Mouse (Mus musculus) limb, embryonic 15.5 days (tissue): ENCODE measurements at regions not wholly inside any gene's neighbourhood (a gene's known extent, or its start where the extent isn't known, plus 50 kb on each side); places are given as distances from the start of the nearest gene placed in this dataset.
A peak's percentile ranks its signal among the peaks of the same experiment; 100 is the strongest.

Experiments
- ATAC-seq: fragments of 200-750 bp; cut with Nextera tagmentation; 2 replicates; pipeline ENCODE4 v1.8.0; 2017; ENCODE audit warnings: low read depth, moderate TSS enrichment; ENCODE audit not compliant: insufficient number of reproducible peaks, low FRiP score, low TSS enrichment
- H3K27ac ChIP-seq: fragments of 300-500 bp; sonication (generic); 2 replicates; pipeline ENCODE4 v1.5.1; 2015; ENCODE audit warnings: moderate library complexity, mild to moderate bottlenecking, inconsistent platforms
- H3K27me3 ChIP-seq: fragments of 300-500 bp; sonication (generic); 2 replicates; pipeline ENCODE4 v1.6.1; 2015; ENCODE audit warnings: inconsistent platforms
- H3K36me3 ChIP-seq: fragments of 300-500 bp; sonication (generic); 2 replicates; pipeline ENCODE4 v1.6.1; 2015; ENCODE audit warnings: inconsistent platforms
- H3K4me1 ChIP-seq: fragments of 300-500 bp; sonication (generic); 2 replicates; pipeline ENCODE4 v1.6.1; 2015; ENCODE audit warnings: inconsistent platforms
- H3K4me2 ChIP-seq: fragments of 300-500 bp; sonication (generic); 2 replicates; pipeline ENCODE4 v1.6.1; 2015; ENCODE audit warnings: mild to moderate bottlenecking, inconsistent platforms
- H3K4me3 ChIP-seq: fragments of 300-500 bp; sonication (generic); 2 replicates; pipeline ENCODE4 v1.5.1; 2015; ENCODE audit warnings: mild to moderate bottlenecking, inconsistent platforms
- H3K9ac ChIP-seq: fragments of 300-500 bp; sonication (generic); 2 replicates; pipeline ENCODE4 v1.6.1; 2015; ENCODE audit warnings: inconsistent platforms
- H3K9me3 ChIP-seq: fragments of 300-500 bp; sonication (generic); 2 replicates; pipeline ENCODE4 v1.6.1; 2016; ENCODE audit warnings: inconsistent platforms
- WGBS: fragments of 180-500 bp; shearing (Covaris S2); methylation state at CpG from one replicate; pipeline ENCODE4 v1.1.7; 2015; 5-methylcytosine and 5-hydroxymethylcytosine counted together

DNA sequence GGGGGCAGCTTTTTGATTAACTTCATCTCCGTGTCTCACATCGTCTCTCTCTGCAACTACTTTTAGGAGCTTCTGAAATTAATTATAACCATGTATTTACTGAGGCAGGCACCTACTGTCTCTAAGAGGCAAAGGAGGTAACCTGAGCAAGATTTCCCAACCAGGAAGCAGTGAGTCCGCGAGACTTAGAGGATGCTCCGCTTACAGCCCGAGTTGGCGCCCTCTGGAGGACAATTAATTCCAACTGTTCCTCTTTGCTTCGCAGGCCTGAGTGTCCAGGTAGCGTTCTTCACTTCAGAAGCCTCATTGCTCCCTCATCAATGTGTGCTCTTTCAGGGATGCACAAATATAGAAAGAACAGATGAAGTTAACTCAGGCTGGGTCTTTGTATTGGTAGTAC lies 296.7 kb downstream of the 1500009L16Rik start:
- no peak for ATAC-seq
- Histone ChIP-seq H3K27ac (no peak overlapping the region), H3K9me3 (no peaks in the 10 kb centered on the region), H3K27me3 (no peaks in the 10 kb centered on the region), H3K36me3 (no peaks in the 10 kb centered on the region), H3K9ac (no peak overlapping the region), H3K4me2 (no peak overlapping the region), H3K4me3 (no peak overlapping the region), H3K4me1 (peaks cover 6% of the 10 kb centered on the region; the same call in 1 of the 2 replicates)
- 17% methylated on average over 9 of the region's 9 CpGs for WGBS

- Histone ChIP-seq H3K27me3 (no peaks in the 10 kb centered on the region), H3K9me3 (no peaks in the 10 kb centered on the region), H3K4me1 (peaks cover 6% of the 10 kb centered on the region; the same call in 1 of the 2 replicates), H3K4me3 (no peak overlapping the region), H3K27ac (no peak overlapping the region), H3K4me2 (no peak overlapping the region), H3K9ac (no peak overlapping the region), H3K36me3 (no peaks in the 10 kb centered on the region)
- WGBS = 51% methylated on average over 10 of the region's 10 CpGs
- no peak for ATAC-seq
Measured at GRCm38 (mm10) chr10:84020023-84020620, 297.5 kb downstream of the 1500009L16Rik start.

DNA sequence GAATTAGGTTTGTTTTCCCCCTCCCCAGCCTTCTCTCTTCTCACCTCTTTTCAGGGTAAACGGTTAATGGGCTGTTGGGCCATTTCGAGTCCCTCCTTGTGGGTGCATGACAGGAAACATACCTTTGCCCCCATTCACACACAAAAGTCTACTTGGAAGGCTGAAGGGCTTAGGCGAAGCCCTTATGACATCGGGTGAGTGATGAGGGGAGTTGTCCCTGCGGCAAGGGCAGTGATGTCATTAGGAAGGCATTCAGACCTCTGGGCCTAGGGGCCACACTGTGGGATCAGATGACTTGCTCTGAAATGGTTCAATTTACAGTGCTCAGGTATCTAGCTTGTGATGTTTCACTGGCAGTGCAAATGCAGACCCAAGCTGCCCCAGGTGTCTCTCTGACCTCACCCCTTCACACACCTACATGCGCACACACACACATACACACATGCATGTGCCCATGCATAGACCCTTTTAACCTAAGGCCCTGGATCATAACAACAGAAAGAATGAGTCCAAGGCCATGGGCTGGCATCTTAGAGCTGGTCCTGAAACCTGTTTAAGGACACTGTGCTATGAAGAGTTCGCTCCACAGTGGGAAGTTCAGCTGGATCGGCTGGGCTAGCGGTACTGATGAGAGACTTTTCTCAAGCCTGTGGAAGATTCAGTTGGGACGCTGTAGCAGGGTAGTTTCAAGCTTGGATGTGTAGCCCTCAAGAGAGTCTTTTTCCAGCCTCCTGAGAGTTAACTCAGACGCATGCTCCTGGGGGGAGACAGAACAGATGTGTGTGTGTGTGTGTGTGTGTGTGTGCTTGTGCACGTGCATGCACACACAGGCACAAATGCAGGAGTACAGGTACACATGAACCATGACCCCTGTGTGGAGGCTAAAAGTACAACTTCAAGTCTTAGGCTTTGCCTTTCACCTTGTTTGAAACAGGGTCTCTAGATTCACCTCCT lies 298.8 kb downstream of the 1500009L16Rik start:
- ATAC-seq = no peak
- WGBS = 71% methylated on average over 12 of the region's 12 CpGs

GRCm38 (mm10) chr10:84024294-84024693 lies 301.6 kb downstream of the 1500009L16Rik start:
- 73% methylated on average over 4 of the region's 4 CpGs for WGBS
- no peak for ATAC-seq
- no peak overlapping the region for H3K27ac ChIP-seq
- no peaks in the 10 kb centered on the region for H3K9me3 ChIP-seq
- no peaks in the 10 kb centered on the region for H3K27me3 ChIP-seq
- H3K4me1 ChIP-seq = peaks cover 6% of the 10 kb centered on the region; the same call in 1 of the 2 replicates
- H3K9ac ChIP-seq = no peak overlapping the region
- no peak overlapping the region for H3K4me2 ChIP-seq
- no peak overlapping the region for H3K4me3 ChIP-seq
- H3K36me3 ChIP-seq = no peaks in the 10 kb centered on the region

More for the DNA sequence above, 298.8 kb downstream of the 1500009L16Rik start:
- Histone ChIP-seq H3K9ac (no peak overlapping the region), H3K9me3 (no peaks in the 10 kb centered on the region), H3K4me3 (no peak overlapping the region), H3K36me3 (no peaks in the 10 kb centered on the region), H3K4me1 (peaks cover 6% of the 10 kb centered on the region; the same call in 1 of the 2 replicates), H3K27ac (no peak overlapping the region), H3K27me3 (no peaks in the 10 kb centered on the region), H3K4me2 (no peak overlapping the region)

GRCm38 (mm10) chr10:84024901-84025300 lies 302.2 kb downstream of the 1500009L16Rik start:
- H3K27me3 ChIP-seq = no peaks in the 10 kb centered on the region

DNA sequence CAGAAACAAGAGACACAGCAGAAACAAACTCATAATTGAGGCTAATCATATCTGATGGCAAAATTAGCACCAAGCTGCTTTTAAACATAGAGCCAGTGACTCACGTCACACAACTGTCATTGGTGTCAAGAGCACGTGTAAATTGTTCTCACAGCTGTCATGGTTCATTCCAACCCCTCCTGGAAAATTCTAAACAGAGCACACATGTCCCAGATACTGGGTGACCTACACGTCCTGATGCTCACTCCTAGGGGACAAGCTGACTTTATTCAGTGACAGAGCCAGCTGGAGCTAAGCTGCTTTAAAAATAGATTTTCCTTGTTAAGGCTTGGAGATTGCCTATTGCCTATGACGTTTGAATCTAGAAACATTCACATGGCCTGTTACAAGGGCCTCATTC lies 304.1 kb downstream of the 1500009L16Rik start:
- Histone ChIP-seq H3K36me3 (no peaks in the 10 kb centered on the region), H3K4me2 (no peak overlapping the region), H3K4me1 (no peaks in the 10 kb centered on the region; the same call in 1 of the 2 replicates), H3K27ac (no peak overlapping the region), H3K9ac (no peak overlapping the region), H3K27me3 (no peaks in the 10 kb centered on the region), H3K9me3 (no peaks in the 10 kb centered on the region), H3K4me3 (no peak overlapping the region)
- ATAC-seq = 0 out of 2 replicates have a peak, but pooled peaks have one; percentile 35
- 67% methylated on average over 4 of the region's 4 CpGs for WGBS

More at GRCm38 (mm10) chr10:84024901-84025300, 302.2 kb downstream of the 1500009L16Rik start:
- 66% methylated on average over 8 of the region's 8 CpGs for WGBS
- H3K4me1 ChIP-seq = peaks cover 6% of the 10 kb centered on the region; the same call in 1 of the 2 replicates
- ATAC-seq = no peak
- H3K36me3 ChIP-seq = no peaks in the 10 kb centered on the region
- no peaks in the 10 kb centered on the region for H3K9me3 ChIP-seq
- no peak overlapping the region for H3K4me2 ChIP-seq
- H3K9ac ChIP-seq = no peak overlapping the region
- H3K4me3 ChIP-seq = no peak overlapping the region
- no peak overlapping the region for H3K27ac ChIP-seq

GRCm38 (mm10) chr10:84036131-84036877 lies 313.6 kb downstream of the 1500009L16Rik start:
- WGBS = 55% methylated on average over 11 of the region's 11 CpGs
- Histone ChIP-seq H3K4me2 (no peak overlapping the region), H3K4me1 (peaks cover 3% of the 10 kb centered on the region; the same call in 1 of the 2 replicates), H3K4me3 (no peak overlapping the region), H3K27ac (no peak overlapping the region), H3K9me3 (no peaks in the 10 kb centered on the region), H3K9ac (no peak overlapping the region), H3K36me3 (no peaks in the 10 kb centered on the region), H3K27me3 (no peaks in the 10 kb centered on the region)
- ATAC-seq = no peak

- Histone ChIP-seq H3K27ac (peak overlapping the region; percentile 83), H3K4me2 (no peak overlapping the region), H3K4me1 (peaks cover 3% of the 10 kb centered on the region; the same call in 1 of the 2 replicates), H3K36me3 (no peaks in the 10 kb centered on the region), H3K9ac (no peak overlapping the region), H3K9me3 (no peaks in the 10 kb centered on the region), H3K27me3 (no peaks in the 10 kb centered on the region), H3K4me3 (no peak overlapping the region)
- peak; percentile 82 for ATAC-seq
- 57% methylated on average over 5 of the region's 5 CpGs for WGBS
Measured at GRCm38 (mm10) chr10:84048706-84049105, 326.0 kb downstream of the 1500009L16Rik start.

DNA sequence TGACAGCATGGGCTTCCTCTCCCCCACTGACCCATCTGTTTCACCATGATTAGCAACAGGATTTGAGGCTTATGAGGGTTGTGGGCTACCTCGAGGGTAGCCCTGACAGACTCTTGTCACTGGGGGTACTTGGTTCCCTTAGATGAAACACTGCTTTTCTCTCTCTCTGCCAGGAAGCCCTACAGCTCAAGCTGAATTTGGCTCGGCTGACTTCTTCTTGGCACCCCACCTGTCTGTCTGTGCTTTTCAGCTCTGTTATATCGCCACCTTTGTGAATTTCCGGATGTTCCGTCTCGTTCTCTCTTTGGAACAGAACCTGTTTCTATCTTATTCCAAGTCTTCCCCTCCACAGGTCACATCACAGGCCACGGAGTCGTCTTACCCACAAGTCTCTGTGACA lies 330.0 kb downstream of the 1500009L16Rik start:
- no peak overlapping the region for H3K27ac ChIP-seq
- no peak overlapping the region for H3K9ac ChIP-seq
- H3K27me3 ChIP-seq = no peaks in the 10 kb centered on the region
- peaks cover 22% of the 10 kb centered on the region for H3K4me1 ChIP-seq
- no peaks in the 10 kb centered on the region for H3K36me3 ChIP-seq
- no peak overlapping the region for H3K4me2 ChIP-seq
- 77% methylated on average over 8 of the region's 8 CpGs for WGBS
- H3K4me3 ChIP-seq = no peak overlapping the region
- no peak for ATAC-seq
- no peaks in the 10 kb centered on the region for H3K9me3 ChIP-seq

GRCm38 (mm10) chr10:84054551-84055336 lies 332.1 kb downstream of the 1500009L16Rik start:
- no peak overlapping the region for H3K4me2 ChIP-seq
- no peak overlapping the region for H3K9ac ChIP-seq
- H3K4me3 ChIP-seq = no peak overlapping the region
- H3K4me1 ChIP-seq = peaks cover 27% of the 10 kb centered on the region
- no peaks in the 10 kb centered on the region for H3K9me3 ChIP-seq
- H3K27ac ChIP-seq = no peak overlapping the region
- 60% methylated on average over 6 of the region's 6 CpGs for WGBS
- no peaks in the 10 kb centered on the region for H3K36me3 ChIP-seq
- no peak for ATAC-seq
- H3K27me3 ChIP-seq = no peaks in the 10 kb centered on the region
